Mouse (Mus musculus) intestine, embryonic 16.5 days (tissue): ENCODE measurements at regions not wholly inside any gene's neighbourhood (a gene's known extent, or its start where the extent isn't known, plus 50 kb on each side); places are given as distances from the start of the nearest gene placed in this dataset.

Experiments used
- ATAC-seq: fragments of 200-750 bp; cut with Nextera tagmentation; 2 replicates; pipeline ENCODE4 v1.8.0; 2017; ENCODE audit warnings: moderate TSS enrichment, moderate library complexity
- H3K27ac ChIP-seq: fragments of 300-500 bp; sonication (generic); 2 replicates; pipeline ENCODE4 v1.5.1; 2014; ENCODE audit warnings: mild to moderate bottlenecking, low read length
- H3K27me3 ChIP-seq: fragments of 300-500 bp; sonication (generic); replicated peaks from 2 replicates; pipeline ENCODE4 v1.6.1; 2014; ENCODE audit warnings: low read length, control low read depth, mixed read lengths; ENCODE audit not compliant: control insufficient read depth, insufficient read depth
- H3K36me3 ChIP-seq: fragments of 300-500 bp; sonication (generic); 2 replicates; pipeline ENCODE4 v1.6.1; 2014; ENCODE audit warnings: low read length, control low read depth; ENCODE audit not compliant: control insufficient read depth, insufficient read depth
- H3K4me1 ChIP-seq: fragments of 300-500 bp; sonication (generic); 2 replicates; pipeline ENCODE4 v1.6.1; 2014; ENCODE audit warnings: low read length, control low read depth, mixed read lengths; ENCODE audit not compliant: control insufficient read depth, insufficient read depth
- H3K4me2 ChIP-seq: fragments of 300-500 bp; sonication (generic); 2 replicates; pipeline ENCODE4 v1.6.1; 2014; ENCODE audit warnings: low read depth, low read length, control low read depth
- H3K4me3 ChIP-seq: fragments of 300-500 bp; sonication (generic); 2 replicates; pipeline ENCODE4 v1.5.1; 2014; ENCODE audit warnings: mild to moderate bottlenecking, low read length
- H3K9ac ChIP-seq: fragments of 300-500 bp; sonication (generic); 2 replicates; pipeline ENCODE4 v1.6.1; 2014; ENCODE audit warnings: low read depth, low read length
- H3K9me3 ChIP-seq: fragments of 300-500 bp; sonication (generic); 2 replicates; pipeline ENCODE4 v1.6.1; 2016; ENCODE audit warnings: low read length, control low read depth; ENCODE audit not compliant: control insufficient read depth
- WGBS: fragments of 180-500 bp; shearing (Covaris S2); extraction: QIAGEN DNeasy Blood & Tissue Kit; methylation state at CpG from one replicate; pipeline ENCODE4 v1.1.7; 2014; 5-methylcytosine and 5-hydroxymethylcytosine counted together

GRCm38 (mm10) chr14:72227853-72228252 is 263.8 kb downstream of the Gm9195 start:
- 69% methylated on average over 5 of the region's 5 CpGs for WGBS
- Histone ChIP-seq H3K4me2 (no peak overlapping the region), H3K27ac (no peak overlapping the region), H3K4me3 (no peak overlapping the region), H3K9me3 (no peaks in the 10 kb centered on the region), H3K27me3 (no peaks in the 10 kb centered on the region), H3K9ac (no peak overlapping the region), H3K4me1 (no peaks in the 10 kb centered on the region), H3K36me3 (no peaks in the 10 kb centered on the region)
- no peak for ATAC-seq

- no peaks in the 10 kb centered on the region for H3K27me3 ChIP-seq
- no peak for ATAC-seq
- no peak overlapping the region for H3K4me3 ChIP-seq
- H3K9me3 ChIP-seq = no peaks in the 10 kb centered on the region
- H3K36me3 ChIP-seq = no peaks in the 10 kb centered on the region
- H3K4me2 ChIP-seq = no peak overlapping the region
- H3K27ac ChIP-seq = no peak overlapping the region
- no peaks in the 10 kb centered on the region for H3K4me1 ChIP-seq
- 70% methylated on average over 1 of the region's 1 CpGs for WGBS
- no peak overlapping the region for H3K9ac ChIP-seq
Observed at GRCm38 (mm10) chr14:72227441-72227840, 264.2 kb downstream of the Gm9195 start.

GRCm38 (mm10) chr14:72226946-72227345 is 264.7 kb downstream of the Gm9195 start:
- H3K36me3 ChIP-seq = no peaks in the 10 kb centered on the region
- 79% methylated on average over 1 of the region's 1 CpGs for WGBS
- H3K4me3 ChIP-seq = no peak overlapping the region
- H3K9me3 ChIP-seq = no peaks in the 10 kb centered on the region
- H3K4me2 ChIP-seq = no peak overlapping the region
- H3K4me1 ChIP-seq = no peaks in the 10 kb centered on the region
- ATAC-seq = no peak
- no peaks in the 10 kb centered on the region for H3K27me3 ChIP-seq
- H3K9ac ChIP-seq = no peak overlapping the region
- H3K27ac ChIP-seq = no peak overlapping the region

GRCm38 (mm10) chr14:72222836-72223235 is 268.8 kb downstream of the Gm9195 start:
- WGBS = 43% methylated on average over 2 of the region's 2 CpGs
- Histone ChIP-seq H3K4me1 (no peaks in the 10 kb centered on the region), H3K9me3 (no peaks in the 10 kb centered on the region), H3K27ac (no peak overlapping the region), H3K27me3 (no peaks in the 10 kb centered on the region), H3K4me3 (no peak overlapping the region), H3K4me2 (no peak overlapping the region), H3K9ac (no peak overlapping the region), H3K36me3 (no peaks in the 10 kb centered on the region)
- ATAC-seq = no peak

- no peak overlapping the region for H3K27ac ChIP-seq
- H3K4me3 ChIP-seq = no peak overlapping the region
- H3K9ac ChIP-seq = no peak overlapping the region
- 89% methylated on average over 6 of the region's 6 CpGs for WGBS
- H3K36me3 ChIP-seq = no peaks in the 10 kb centered on the region
- no peaks in the 10 kb centered on the region for H3K9me3 ChIP-seq
- H3K4me1 ChIP-seq = no peaks in the 10 kb centered on the region
- no peak overlapping the region for H3K4me2 ChIP-seq
- no peak for ATAC-seq
- no peaks in the 10 kb centered on the region for H3K27me3 ChIP-seq
Observed at GRCm38 (mm10) chr14:72219523-72219922, 272.1 kb downstream of the Gm9195 start.

GRCm38 (mm10) chr14:72200307-72200706 is 291.3 kb downstream of the Gm9195 start:
- Histone ChIP-seq H3K27me3 (no peaks in the 10 kb centered on the region), H3K4me3 (no peak overlapping the region), H3K4me1 (peaks cover 3% of the 10 kb centered on the region; the same call in 1 of the 2 replicates), H3K36me3 (no peaks in the 10 kb centered on the region), H3K27ac (no peak overlapping the region), H3K4me2 (no peak overlapping the region), H3K9ac (no peak overlapping the region), H3K9me3 (no peaks in the 10 kb centered on the region)
- ATAC-seq = no peak
- WGBS = 58% methylated on average over 3 of the region's 3 CpGs

GRCm38 (mm10) chr14:72199900-72200299 is 291.7 kb downstream of the Gm9195 start:
- Histone ChIP-seq H3K4me3 (no peak overlapping the region), H3K9ac (no peak overlapping the region), H3K9me3 (no peaks in the 10 kb centered on the region), H3K36me3 (no peaks in the 10 kb centered on the region), H3K4me2 (no peak overlapping the region), H3K27ac (no peak overlapping the region), H3K4me1 (peaks cover 3% of the 10 kb centered on the region; the same call in 1 of the 2 replicates), H3K27me3 (no peaks in the 10 kb centered on the region)
- no peak for ATAC-seq

GRCm38 (mm10) chr14:72197972-72198371 is 293.7 kb downstream of the Gm9195 start:
- H3K9me3 ChIP-seq = no peaks in the 10 kb centered on the region
- WGBS = 30% methylated on average over 7 of the region's 7 CpGs
- H3K4me1 ChIP-seq = peaks cover 3% of the 10 kb centered on the region; the same call in 1 of the 2 replicates
- H3K4me3 ChIP-seq = no peak overlapping the region; the same call in 1 of the 2 replicates
- H3K9ac ChIP-seq = no peak overlapping the region
- no peak for ATAC-seq
- H3K27ac ChIP-seq = no peak overlapping the region
- no peaks in the 10 kb centered on the region for H3K27me3 ChIP-seq
- H3K4me2 ChIP-seq = no peak overlapping the region
- H3K36me3 ChIP-seq = no peaks in the 10 kb centered on the region

GRCm38 (mm10) chr14:72187329-72187984 is 304.2 kb downstream of the Gm9195 start:
- peak; percentile 65; the same call in 1 of the 2 replicates for ATAC-seq
- H3K36me3 ChIP-seq = no peaks in the 10 kb centered on the region
- no peak overlapping the region for H3K27ac ChIP-seq
- H3K4me2 ChIP-seq = no peak overlapping the region
- no peak overlapping the region for H3K4me3 ChIP-seq
- H3K9me3 ChIP-seq = no peaks in the 10 kb centered on the region
- WGBS = 17% methylated on average over 5 of the region's 5 CpGs
- no peaks in the 10 kb centered on the region for H3K27me3 ChIP-seq
- H3K4me1 ChIP-seq = no peaks in the 10 kb centered on the region
- H3K9ac ChIP-seq = no peak overlapping the region

GRCm38 (mm10) chr14:72175751-72176150 is 315.9 kb downstream of the Gm9195 start:
- Histone ChIP-seq H3K4me3 (no peak overlapping the region), H3K4me1 (no peaks in the 10 kb centered on the region), H3K36me3 (no peaks in the 10 kb centered on the region), H3K9ac (no peak overlapping the region), H3K27me3 (no peaks in the 10 kb centered on the region), H3K9me3 (no peaks in the 10 kb centered on the region), H3K4me2 (no peak overlapping the region), H3K27ac (no peak overlapping the region)
- WGBS = 82% methylated on average over 1 of the region's 1 CpGs
- ATAC-seq = no peak
